Mouse (Mus musculus): Measurements from ENCODE around the gene Mep1a.

DNA sequence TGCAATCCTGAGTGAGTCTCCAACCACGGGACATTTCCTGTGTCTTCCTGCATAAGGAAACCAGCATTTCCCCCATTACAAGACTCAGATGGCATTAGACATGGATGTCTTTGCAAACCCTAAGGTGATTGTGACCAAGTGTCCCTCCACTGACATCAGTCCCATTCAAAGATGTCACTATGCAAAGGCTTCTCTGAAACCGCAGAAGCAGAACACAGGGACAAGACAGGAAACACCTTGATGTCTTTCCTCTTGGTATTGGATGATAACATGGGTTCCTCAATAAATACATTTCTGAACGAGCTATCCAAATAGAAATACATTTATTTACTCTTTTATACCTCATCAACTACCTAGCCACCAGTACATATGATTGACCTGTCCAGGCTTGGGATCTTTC lies 1.4 kb downstream of the Mep1a start:
- TF ChIP-seq CTCF (IDR thresholded peaks at IDR 0.05; ENCODE audit: control insufficient read depth, insufficient read depth, low read length) = no peak
- no peak for TF ChIP-seq POLR2A (IDR thresholded peaks at IDR 0.05; ENCODE audit: borderline replicate concordance, control insufficient read depth, low read depth, low read length)
